Mouse (Mus musculus): ENCODE data around the gene Plxna4.

- TF ChIP-seq CTCF (IDR thresholded peaks at IDR 0.05) (no peak), EP300 (IDR thresholded peaks at IDR 0.05) (no peak)
These were observed 465.3 kb downstream of the Plxna4 start for GRCm38 (mm10) chr6:32122584-32123265.
